ENCODE assay signal across 23 mouse cellular contexts in the genomic region with DNA sequence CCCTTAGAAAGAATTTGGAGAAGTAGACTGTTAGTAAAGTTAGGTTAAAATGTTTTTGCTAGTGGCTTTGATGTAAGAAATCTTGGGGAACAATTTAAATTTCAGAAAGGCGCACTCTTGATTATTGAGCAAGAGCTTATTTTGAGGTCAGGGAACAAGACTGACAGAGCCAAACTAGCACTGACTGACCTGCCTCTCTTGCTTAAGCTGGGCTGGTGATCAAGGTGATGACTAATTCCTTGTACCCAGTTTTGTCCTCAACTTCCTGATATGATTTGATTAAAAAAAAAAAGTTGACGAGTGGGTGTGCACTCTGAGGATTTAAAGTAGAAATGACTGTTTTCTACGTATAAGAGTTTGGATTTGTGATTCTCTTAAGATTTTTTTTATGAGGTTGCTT.
DNase-seq lines count a peak whose midpoint lies in the region; ATAC-seq and TF ChIP-seq lines count a peak whose summit lies in the region.
"Had no signal": no experiment of that assay in that cellular context is flagged by ENCODE, and none has a peak within 500 bp of the region (broad histone marks: within the 10 kb centered on the region; RNA-seq: fewer than 3 reads in every experiment).

No protein-coding gene starts in this region.

- H3K36me3 ChIP-seq in lung, postnatal 0 days (ENCODE audit: insufficient read depth, low read length), result no peaks in the 10 kb centered on the region
- H3K36me3 ChIP-seq: forebrain, embryonic 15.5 days; hindbrain, embryonic 12.5 days; midbrain, embryonic 15.5 days had no signal

- ATAC-seq in lung, postnatal 0 days, result 0 out of 2 replicates have a peak, but pooled peaks have one; percentile 34
- no peak for ATAC-seq in megakaryocyte-erythroid progenitor cell, adult 5-6 weeks (replicated peaks; ENCODE audit: low FRiP score, low TSS enrichment, poor library complexity, severe bottlenecking)
- ATAC-seq: forebrain, embryonic 15.5 days; midbrain, embryonic 15.5 days had no signal

- no peak overlapping the region for H3K9ac ChIP-seq in lung, postnatal 0 days (replicated peaks; ENCODE audit: low read depth)
- H3K9ac ChIP-seq: forebrain, embryonic 15.5 days; hindbrain, embryonic 12.5 days; lung, embryonic 14.5 days; midbrain, embryonic 15.5 days had no signal

- DNase-seq in heart, adult 11 months, result peak; percentile 92
- no peak for DNase-seq in heart, postnatal 10 days
- peak; percentile 60 for DNase-seq in lung, postnatal 0 days (ENCODE audit: low spot score)
- no peak for DNase-seq in lung, adult 2 months
- peak; percentile 47 for DNase-seq in NIH3T3 (ENCODE audit: low read depth)
- peak; percentile 70 for DNase-seq in gonadal fat pad, adult 2 months (ENCODE audit: low read depth)
- no peak for DNase-seq in kidney, postnatal 14 days
- DNase-seq: cerebellum, adult 9-11 months; kidney, adult 9 months; kidney, postnatal 4 days; layer of hippocampus, adult 9-11 months; left cerebral cortex, postnatal 4 days; liver; lung, embryonic 14.5 days; thymus, adult 2 months had no signal

- peak; percentile 52; the same call in 1 of the 2 replicates for TF ChIP-seq EP300 in lung, postnatal 0 days (IDR thresholded peaks at IDR 0.05)

- H3K4me3 ChIP-seq in lung, postnatal 0 days (ENCODE audit: low read depth, low read length), result no peak overlapping the region
- no peak overlapping the region for H3K4me3 ChIP-seq in lung, adult 2 months (replicated peaks; ENCODE audit: extremely low read depth, low read depth, low read length)
- H3K4me3 ChIP-seq: forebrain, embryonic 15.5 days; hindbrain, embryonic 12.5 days; left cerebral cortex, adult 2 months; megakaryocyte, embryonic 14.5 days; midbrain, embryonic 15.5 days; myocyte had no signal

- H3K4me1 ChIP-seq in lung, postnatal 0 days (ENCODE audit: insufficient read depth, low read depth, low read length), result peaks cover 4% of the 10 kb centered on the region; the same call in 1 of the 2 replicates
- H3K4me1 ChIP-seq in lung, adult 2 months (ENCODE audit: control insufficient read depth, insufficient read depth, low read length), result peaks cover 14% of the 10 kb centered on the region
- H3K4me1 ChIP-seq: hindbrain, embryonic 12.5 days; midbrain, embryonic 15.5 days had no signal

- no peak overlapping the region for H3K4me2 ChIP-seq in lung, postnatal 0 days (replicated peaks; ENCODE audit: low read depth, low read length)
- H3K4me2 ChIP-seq: forebrain, embryonic 15.5 days; hindbrain, embryonic 12.5 days; lung, embryonic 14.5 days; midbrain, embryonic 15.5 days had no signal

- no peaks in the 10 kb centered on the region for H3K9me3 ChIP-seq in lung, postnatal 0 days (ENCODE audit: low read length)
- H3K9me3 ChIP-seq: forebrain, embryonic 15.5 days; hindbrain, embryonic 12.5 days; megakaryocyte, embryonic 14.5 days; midbrain, embryonic 15.5 days had no signal

- TF ChIP-seq CTCF in lung, postnatal 0 days (IDR thresholded peaks at IDR 0.05), result no peak
- TF ChIP-seq CTCF in lung, adult 2 months (IDR thresholded peaks at IDR 0.05; ENCODE audit: insufficient read depth, low read length), result no peak

- intact Hi-C loops in heart, postnatal 10 days (cut with DNase I), result no loop called here

- WGBS in lung, postnatal 0 days, result 67% methylated on average over 3 of the region's 3 CpGs
- WGBS in lung, adult 2 months, result 52% methylated on average over 3 of the region's 3 CpGs

- no peak for TF ChIP-seq POLR2A in lung, adult 2 months (IDR thresholded peaks at IDR 0.05; ENCODE audit: borderline replicate concordance, extremely low read depth, low read depth, low read length)

- no peaks in the 10 kb centered on the region for H3K27me3 ChIP-seq in lung, postnatal 0 days (replicated peaks; ENCODE audit: insufficient read depth, low read length)
- H3K27me3 ChIP-seq: CH12.LX; forebrain, embryonic 15.5 days; hindbrain, embryonic 12.5 days; midbrain, embryonic 15.5 days had no signal

- H3K27ac ChIP-seq in lung, postnatal 0 days (ENCODE audit: low read length), result no peak overlapping the region
- H3K27ac ChIP-seq: forebrain, embryonic 15.5 days; hindbrain, embryonic 12.5 days; left cerebral cortex, adult 2 months; midbrain, embryonic 15.5 days had no signal

Comparison
In these comparisons a context has a peak if more than half of its experiments do, and no peak if none do; other contexts are left out.
1. DNase-seq: peak in heart, adult 11 months (single experiment), lung, postnatal 0 days (single experiment), NIH3T3 (single experiment) and gonadal fat pad, adult 2 months (single experiment); none in heart, postnatal 10 days (0 of 2), lung, adult 2 months (single experiment) and kidney, postnatal 14 days (single experiment).